Mouse (Mus musculus): ENCODE data around the gene Chd3. TPM values are rescaled to one million over a fixed set of nuclear protein-coding genes. Genes with fewer than 3 reads are reported as not detected.

Gene Chd3
- total and polyA plus RNA-seq, 3 experiments = 71.0 to 183 (median 120) TPM

DNA sequence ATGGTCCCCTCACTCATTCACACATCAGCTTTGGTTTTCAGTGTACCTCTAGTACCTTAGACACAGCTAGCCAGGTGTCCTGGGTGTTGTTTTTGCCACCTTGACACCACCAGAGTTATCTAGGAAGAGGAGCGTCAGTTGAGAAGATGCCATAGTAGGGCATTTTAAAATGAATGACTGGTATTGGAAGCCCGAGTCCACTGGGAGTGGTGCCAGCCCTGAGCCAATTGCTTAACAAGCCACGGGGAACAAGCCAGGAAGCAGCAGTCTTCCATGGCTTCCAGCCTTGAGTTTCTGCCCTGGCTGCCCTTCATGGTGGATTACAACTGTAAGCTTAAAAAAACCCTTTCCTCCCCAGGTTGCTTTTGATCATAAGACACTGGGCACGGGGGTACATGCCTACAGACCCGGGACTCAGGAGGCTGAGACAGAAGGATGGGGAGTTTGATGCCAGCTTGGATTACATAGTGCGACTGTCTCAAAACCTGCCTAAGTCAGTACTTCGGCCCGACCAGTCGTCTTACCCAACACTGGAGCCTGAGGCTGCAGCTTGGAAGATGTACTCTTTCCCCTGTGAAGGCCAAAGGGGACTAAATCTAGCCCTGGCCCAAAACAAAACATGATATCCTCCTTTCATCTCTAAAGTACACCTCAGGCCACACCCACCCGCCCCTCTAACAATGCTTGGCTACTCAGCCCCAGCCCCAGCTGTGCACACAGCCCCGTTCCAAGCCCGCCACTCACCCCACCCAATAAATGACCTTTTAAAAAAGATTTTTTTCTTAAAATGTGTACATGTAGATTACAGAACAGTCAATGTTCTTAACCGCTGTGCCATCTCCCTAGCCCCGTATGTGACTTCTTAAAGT lies 20.6 kb upstream of the Chd3 start:
- Histone ChIP-seq H3K9me3 (replicated peaks) (no peaks in the 10 kb centered on the region), H3K27me3 (ENCODE audit: insufficient read depth, low read length) (no peaks in the 10 kb centered on the region), H3K4me3 (ENCODE audit: low read depth, low read length) (no peak overlapping the region), H3K36me3 (replicated peaks) (peaks cover 16% of the 10 kb centered on the region), H3K4me1 (ENCODE audit: insufficient read depth, low read depth, low read length) (peaks cover 15% of the 10 kb centered on the region)
- TF ChIP-seq GATA1 (IDR thresholded peaks at IDR 0.05; ENCODE audit: borderline replicate concordance, low read length) (no peak), GATA2 (IDR thresholded peaks at IDR 0.05; ENCODE audit: borderline replicate concordance, low read depth, low read length) (no peak), POLR2AphosphoS5 (IDR thresholded peaks at IDR 0.05; ENCODE audit: insufficient replicate concordance, low read depth, low read length) (no peak), CTCF (IDR thresholded peaks at IDR 0.05; ENCODE audit: low read depth, low read length) (no peak), TAL1 (conservative IDR thresholded peaks at IDR 0.05; ENCODE audit: low read depth, low read length) (no peak)
- ATAC-seq (ENCODE audit: extremely low read depth, insufficient number of reproducible peaks, low FRiP score, poor library complexity, severe bottlenecking) (no peak), DNase-seq (ENCODE audit: low spot score) (no peak)

DNA sequence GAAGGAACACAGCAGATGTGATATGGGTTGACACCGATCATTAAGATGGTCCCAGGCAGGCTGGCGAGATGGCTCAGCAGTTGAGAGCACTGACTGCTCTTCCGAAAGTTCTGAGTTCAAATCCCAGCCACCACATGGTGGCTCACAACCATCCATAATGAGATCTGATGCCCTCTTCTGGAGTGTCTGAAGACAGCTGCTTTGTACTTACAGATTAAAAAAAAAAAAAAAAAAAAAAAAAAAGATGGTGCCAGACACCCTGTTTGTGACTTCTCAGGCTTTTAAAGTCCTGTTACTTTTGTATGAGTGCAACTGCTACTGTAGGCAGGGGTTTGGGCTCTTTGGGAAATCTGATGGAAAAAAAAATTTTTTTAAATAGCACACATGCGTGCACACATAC lies 19.5 kb upstream of the Chd3 start:
- H3K27me3 ChIP-seq (ENCODE audit: insufficient read depth, low read length) = no peaks in the 10 kb centered on the region
- DNase-seq (ENCODE audit: low spot score) = no peak
- peaks cover 20% of the 10 kb centered on the region for H3K36me3 ChIP-seq (replicated peaks)
- no peaks in the 10 kb centered on the region for H3K9me3 ChIP-seq (replicated peaks)
- no peak for ATAC-seq (ENCODE audit: extremely low read depth, insufficient number of reproducible peaks, low FRiP score, poor library complexity, severe bottlenecking)
- H3K4me3 ChIP-seq (ENCODE audit: low read depth, low read length) = no peak overlapping the region
- TF ChIP-seq GATA1 (IDR thresholded peaks at IDR 0.05; ENCODE audit: borderline replicate concordance, low read length) (no peak), CTCF (IDR thresholded peaks at IDR 0.05; ENCODE audit: low read depth, low read length) (no peak), TAL1 (conservative IDR thresholded peaks at IDR 0.05; ENCODE audit: low read depth, low read length) (no peak), GATA2 (IDR thresholded peaks at IDR 0.05; ENCODE audit: borderline replicate concordance, low read depth, low read length) (no peak), POLR2AphosphoS5 (IDR thresholded peaks at IDR 0.05; ENCODE audit: insufficient replicate concordance, low read depth, low read length) (no peak)
- peaks cover 10% of the 10 kb centered on the region; the same call in 1 of the 2 replicates for H3K4me1 ChIP-seq (ENCODE audit: insufficient read depth, low read depth, low read length)

GRCm38 (mm10) chr11:69386758-69387157 lies 17.6 kb upstream of the Chd3 start:
- H3K36me3 ChIP-seq (replicated peaks) = peaks cover 26% of the 10 kb centered on the region
- no peaks in the 10 kb centered on the region for H3K27me3 ChIP-seq (ENCODE audit: insufficient read depth, low read length)
- peaks cover 9% of the 10 kb centered on the region; the same call in 1 of the 2 replicates for H3K4me1 ChIP-seq (ENCODE audit: insufficient read depth, low read depth, low read length)
- no peak for ATAC-seq (ENCODE audit: extremely low read depth, insufficient number of reproducible peaks, low FRiP score, poor library complexity, severe bottlenecking)
- TF ChIP-seq CTCF (IDR thresholded peaks at IDR 0.05; ENCODE audit: low read depth, low read length) = no peak
- no peak for TF ChIP-seq GATA2 (IDR thresholded peaks at IDR 0.05; ENCODE audit: borderline replicate concordance, low read depth, low read length)
- TF ChIP-seq GATA1 (IDR thresholded peaks at IDR 0.05; ENCODE audit: borderline replicate concordance, low read length) = no peak
- TF ChIP-seq POLR2AphosphoS5 (IDR thresholded peaks at IDR 0.05; ENCODE audit: insufficient replicate concordance, low read depth, low read length) = no peak
- TF ChIP-seq TAL1 (conservative IDR thresholded peaks at IDR 0.05; ENCODE audit: low read depth, low read length) = no peak
- no peak for DNase-seq (ENCODE audit: low spot score)
- H3K4me3 ChIP-seq (ENCODE audit: low read depth, low read length) = no peak overlapping the region
- H3K9me3 ChIP-seq (replicated peaks) = no peaks in the 10 kb centered on the region

- H3K36me3 ChIP-seq (replicated peaks) = peaks cover 29% of the 10 kb centered on the region
- H3K9me3 ChIP-seq (replicated peaks) = no peaks in the 10 kb centered on the region
- peaks cover 6% of the 10 kb centered on the region; the same call in 1 of the 2 replicates for H3K4me1 ChIP-seq (ENCODE audit: insufficient read depth, low read depth, low read length)
- H3K27me3 ChIP-seq (ENCODE audit: insufficient read depth, low read length) = no peaks in the 10 kb centered on the region
- DNase-seq (ENCODE audit: low spot score) (no peak), ATAC-seq (ENCODE audit: extremely low read depth, insufficient number of reproducible peaks, low FRiP score, poor library complexity, severe bottlenecking) (no peak)
- TF ChIP-seq GATA2 (IDR thresholded peaks at IDR 0.05; ENCODE audit: borderline replicate concordance, low read depth, low read length) (no peak), CTCF (IDR thresholded peaks at IDR 0.05; ENCODE audit: low read depth, low read length) (no peak), POLR2AphosphoS5 (IDR thresholded peaks at IDR 0.05; ENCODE audit: insufficient replicate concordance, low read depth, low read length) (no peak), GATA1 (IDR thresholded peaks at IDR 0.05; ENCODE audit: borderline replicate concordance, low read length) (no peak), TAL1 (conservative IDR thresholded peaks at IDR 0.05; ENCODE audit: low read depth, low read length) (no peak)
- H3K4me3 ChIP-seq (ENCODE audit: low read depth, low read length) = no peak overlapping the region
These were observed 15.8 kb upstream of the Chd3 start for GRCm38 (mm10) chr11:69384979-69385378.

DNA sequence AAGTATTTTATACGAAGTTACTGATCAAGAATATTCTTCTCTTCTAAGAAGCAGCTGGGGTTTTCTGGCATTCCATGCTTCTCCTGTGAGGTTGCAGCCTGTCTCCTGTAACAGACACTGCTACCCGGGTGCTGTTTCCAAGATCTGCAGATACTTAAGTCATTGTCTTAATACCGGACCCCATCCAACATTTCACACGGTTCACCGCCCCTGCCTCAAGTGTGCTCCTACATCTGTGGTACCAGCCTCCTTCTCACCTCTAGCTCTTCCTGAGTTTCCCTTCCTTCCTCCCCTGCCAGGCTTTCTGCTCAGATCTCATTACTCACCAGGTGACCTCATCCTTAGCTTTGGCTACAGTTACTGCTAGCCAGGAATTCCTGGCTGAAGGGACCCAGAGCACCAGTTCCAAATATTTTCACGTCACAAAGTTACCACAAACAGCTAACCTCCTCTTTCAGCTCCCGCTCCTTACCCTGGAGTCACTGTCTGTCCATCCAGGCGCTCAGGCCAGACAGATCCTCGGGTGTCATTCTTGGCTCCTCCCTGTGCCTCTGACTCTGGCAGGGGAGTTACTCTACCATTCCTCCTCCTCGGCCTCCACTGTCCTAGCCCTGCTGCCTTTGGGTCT lies 13.4 kb upstream of the Chd3 start:
- DNase-seq (ENCODE audit: low spot score) (no peak), ATAC-seq (ENCODE audit: extremely low read depth, insufficient number of reproducible peaks, low FRiP score, poor library complexity, severe bottlenecking) (no peak)
- no peaks in the 10 kb centered on the region for H3K9me3 ChIP-seq (replicated peaks)
- H3K36me3 ChIP-seq (replicated peaks) = peaks cover 28% of the 10 kb centered on the region
- H3K4me3 ChIP-seq (ENCODE audit: low read depth, low read length) = no peak overlapping the region
- H3K4me1 ChIP-seq (ENCODE audit: insufficient read depth, low read depth, low read length) = peaks cover 2% of the 10 kb centered on the region; the same call in 1 of the 2 replicates
- H3K27me3 ChIP-seq (ENCODE audit: insufficient read depth, low read length) = no peaks in the 10 kb centered on the region
- TF ChIP-seq TAL1 (conservative IDR thresholded peaks at IDR 0.05; ENCODE audit: low read depth, low read length) = no peak
- no peak for TF ChIP-seq POLR2AphosphoS5 (IDR thresholded peaks at IDR 0.05; ENCODE audit: insufficient replicate concordance, low read depth, low read length)
- TF ChIP-seq GATA2 (IDR thresholded peaks at IDR 0.05; ENCODE audit: borderline replicate concordance, low read depth, low read length) = no peak
- no peak for TF ChIP-seq GATA1 (IDR thresholded peaks at IDR 0.05; ENCODE audit: borderline replicate concordance, low read length)
- no peak for TF ChIP-seq CTCF (IDR thresholded peaks at IDR 0.05; ENCODE audit: low read depth, low read length)

DNA sequence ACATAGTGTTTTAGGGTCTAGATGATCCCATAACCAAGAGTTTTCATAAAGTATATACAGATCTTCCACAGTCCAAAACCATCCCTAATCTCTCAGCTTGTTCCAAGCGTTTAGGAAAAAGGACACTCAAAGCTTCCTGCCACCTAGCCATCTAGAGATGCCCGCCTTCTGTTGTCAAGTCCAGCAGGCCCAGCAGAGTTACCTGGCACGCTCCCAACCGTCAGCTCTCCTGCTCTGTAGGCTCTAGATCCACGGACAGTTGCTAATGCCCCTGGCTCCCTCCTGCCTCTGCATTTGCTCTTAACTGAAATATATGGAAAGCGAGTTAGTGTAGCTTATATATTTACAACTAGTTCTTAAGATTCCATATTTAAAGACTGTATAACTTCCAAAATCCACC lies 12.2 kb upstream of the Chd3 start:
- peaks cover 38% of the 10 kb centered on the region for H3K36me3 ChIP-seq (replicated peaks)
- H3K27me3 ChIP-seq (ENCODE audit: insufficient read depth, low read length) = no peaks in the 10 kb centered on the region
- ATAC-seq (ENCODE audit: extremely low read depth, insufficient number of reproducible peaks, low FRiP score, poor library complexity, severe bottlenecking) (no peak), DNase-seq (ENCODE audit: low spot score) (no peak)
- H3K4me3 ChIP-seq (ENCODE audit: low read depth, low read length) = no peak overlapping the region
- peaks cover 2% of the 10 kb centered on the region; the same call in 1 of the 2 replicates for H3K4me1 ChIP-seq (ENCODE audit: insufficient read depth, low read depth, low read length)
- no peaks in the 10 kb centered on the region for H3K9me3 ChIP-seq (replicated peaks)
- TF ChIP-seq POLR2AphosphoS5 (IDR thresholded peaks at IDR 0.05; ENCODE audit: insufficient replicate concordance, low read depth, low read length) (no peak), TAL1 (conservative IDR thresholded peaks at IDR 0.05; ENCODE audit: low read depth, low read length) (no peak), GATA2 (IDR thresholded peaks at IDR 0.05; ENCODE audit: borderline replicate concordance, low read depth, low read length) (no peak), GATA1 (IDR thresholded peaks at IDR 0.05; ENCODE audit: borderline replicate concordance, low read length) (no peak), CTCF (IDR thresholded peaks at IDR 0.05; ENCODE audit: low read depth, low read length) (no peak)
